Mouse (Mus musculus) midbrain, embryonic 13.5 days (tissue): ENCODE results near the gene Lipe. TPM values are rescaled to one million over a fixed set of nuclear protein-coding genes. Genes with fewer than 3 reads are reported as not detected.

Source experiments
- ATAC-seq: fragments of 200-750 bp; cut with Nextera tagmentation; 2 replicates; pipeline ENCODE4 v1.8.0; 2017; ENCODE audit warnings: mild to moderate bottlenecking, moderate TSS enrichment, moderate library complexity
- H3K27ac ChIP-seq: fragments of 300-500 bp; sonication (generic); 2 replicates; pipeline ENCODE4 v1.5.1; 2015; ENCODE audit warnings: inconsistent platforms, mild to moderate bottlenecking, moderate library complexity
- H3K27me3 ChIP-seq: fragments of 300-500 bp; sonication (generic); 2 replicates; pipeline ENCODE4 v1.6.1; 2015; ENCODE audit warnings: mild to moderate bottlenecking, inconsistent platforms
- H3K36me3 ChIP-seq: fragments of 300-500 bp; sonication (generic); 2 replicates; pipeline ENCODE4 v1.6.1; 2015; ENCODE audit warnings: mild to moderate bottlenecking, inconsistent platforms
- H3K4me1 ChIP-seq: fragments of 300-500 bp; sonication (generic); replicated peaks from 2 replicates; pipeline ENCODE4 v1.6.1; 2015; ENCODE audit warnings: inconsistent platforms
- H3K4me2 ChIP-seq: fragments of 300-500 bp; sonication (generic); replicated peaks from 2 replicates; pipeline ENCODE4 v1.6.1; 2015; ENCODE audit warnings: moderate library complexity, mild to moderate bottlenecking, inconsistent platforms
- H3K4me3 ChIP-seq: fragments of 300-500 bp; sonication (generic); replicated peaks from 2 replicates; pipeline ENCODE4 v1.5.1; 2015; ENCODE audit warnings: mild to moderate bottlenecking, inconsistent platforms
- H3K9ac ChIP-seq: fragments of 300-500 bp; sonication (generic); replicated peaks from 2 replicates; pipeline ENCODE4 v1.6.1; 2015; ENCODE audit warnings: mild to moderate bottlenecking, inconsistent platforms
- H3K9me3 ChIP-seq: fragments of 300-500 bp; sonication (generic); 2 replicates; pipeline ENCODE4 v1.6.1; 2016; ENCODE audit warnings: mild to moderate bottlenecking, inconsistent platforms
- WGBS: fragments of 180-500 bp; shearing (Covaris S2); methylation state at CpG from one replicate; pipeline ENCODE4 v1.1.7; 2015; 5-methylcytosine and 5-hydroxymethylcytosine counted together
- polyA plus RNA-seq: library from polyadenylated mRNA; unstranded; fragments of >200 nt; fragmentation: Nextera tagmentation; extraction: Ambion mirVana; gene quantifications from 2 replicates; pipeline ENCODE4 v1.2.1, GENCODE M21; 2015

Gene Lipe
- polyA plus RNA-seq, 1 experiment from 2014 or later = 9.9 TPM

DNA sequence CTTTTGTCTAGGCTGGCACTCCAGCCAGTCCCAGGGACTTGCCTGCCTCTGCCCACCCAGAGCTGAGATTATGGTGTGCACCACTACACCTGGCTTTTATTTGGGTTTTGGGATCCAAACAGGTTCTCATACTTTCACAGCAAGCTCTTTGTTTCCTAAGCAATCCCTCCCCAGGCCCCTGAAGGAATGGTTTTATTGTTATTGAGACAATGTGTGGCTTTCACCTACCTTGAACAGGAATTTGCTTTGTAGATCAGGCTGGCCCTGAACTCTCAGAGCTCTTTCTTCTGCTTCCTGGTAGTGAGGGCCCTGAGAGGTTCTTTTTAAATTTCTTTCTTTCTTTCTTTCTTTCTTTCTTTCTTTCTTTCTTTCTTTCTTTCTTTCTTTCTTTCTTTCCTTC, 16.0 kb downstream of the Lipe start:
- H3K36me3 ChIP-seq = peaks cover 68% of the 10 kb centered on the region
- H3K27me3 ChIP-seq = peaks cover 11% of the 10 kb centered on the region
- no peak overlapping the region for H3K27ac ChIP-seq

DNA sequence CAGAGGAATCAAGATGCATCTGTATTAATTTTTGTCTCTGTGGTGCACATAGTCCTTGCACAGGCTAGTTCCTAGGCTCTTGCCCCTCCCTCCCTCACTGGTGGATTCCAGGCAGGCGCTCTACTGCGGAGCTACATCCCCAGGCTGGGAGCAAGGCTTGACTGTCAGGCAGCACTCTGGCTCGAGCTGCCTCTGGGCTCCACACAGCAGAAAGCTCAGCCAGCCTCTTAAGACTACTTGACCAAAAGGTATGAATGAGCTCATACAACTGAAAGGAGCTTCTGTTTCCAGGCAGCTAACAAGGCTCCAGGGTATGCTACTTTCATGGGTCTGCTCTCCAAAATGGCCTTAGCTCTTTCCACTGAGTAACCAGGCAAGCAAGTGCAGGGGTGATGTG, 17.2 kb downstream of the Lipe start:
- Histone ChIP-seq H3K4me1 (peaks cover 20% of the 10 kb centered on the region), H3K4me2 (no peak overlapping the region), H3K36me3 (peaks cover 56% of the 10 kb centered on the region), H3K9me3 (no peaks in the 10 kb centered on the region), H3K27me3 (peaks cover 14% of the 10 kb centered on the region), H3K4me3 (no peak overlapping the region), H3K9ac (no peak overlapping the region), H3K27ac (no peak overlapping the region)
- no peak for ATAC-seq
- 18% methylated on average over 3 of the region's 3 CpGs for WGBS

More for the DNA sequence above, 16.0 kb downstream of the Lipe start:
- no peak for ATAC-seq
- peaks cover 13% of the 10 kb centered on the region for H3K4me1 ChIP-seq
- no peak overlapping the region for H3K9ac ChIP-seq
- no peaks in the 10 kb centered on the region for H3K9me3 ChIP-seq
- no peak overlapping the region for H3K4me2 ChIP-seq
- H3K4me3 ChIP-seq = no peak overlapping the region

DNA sequence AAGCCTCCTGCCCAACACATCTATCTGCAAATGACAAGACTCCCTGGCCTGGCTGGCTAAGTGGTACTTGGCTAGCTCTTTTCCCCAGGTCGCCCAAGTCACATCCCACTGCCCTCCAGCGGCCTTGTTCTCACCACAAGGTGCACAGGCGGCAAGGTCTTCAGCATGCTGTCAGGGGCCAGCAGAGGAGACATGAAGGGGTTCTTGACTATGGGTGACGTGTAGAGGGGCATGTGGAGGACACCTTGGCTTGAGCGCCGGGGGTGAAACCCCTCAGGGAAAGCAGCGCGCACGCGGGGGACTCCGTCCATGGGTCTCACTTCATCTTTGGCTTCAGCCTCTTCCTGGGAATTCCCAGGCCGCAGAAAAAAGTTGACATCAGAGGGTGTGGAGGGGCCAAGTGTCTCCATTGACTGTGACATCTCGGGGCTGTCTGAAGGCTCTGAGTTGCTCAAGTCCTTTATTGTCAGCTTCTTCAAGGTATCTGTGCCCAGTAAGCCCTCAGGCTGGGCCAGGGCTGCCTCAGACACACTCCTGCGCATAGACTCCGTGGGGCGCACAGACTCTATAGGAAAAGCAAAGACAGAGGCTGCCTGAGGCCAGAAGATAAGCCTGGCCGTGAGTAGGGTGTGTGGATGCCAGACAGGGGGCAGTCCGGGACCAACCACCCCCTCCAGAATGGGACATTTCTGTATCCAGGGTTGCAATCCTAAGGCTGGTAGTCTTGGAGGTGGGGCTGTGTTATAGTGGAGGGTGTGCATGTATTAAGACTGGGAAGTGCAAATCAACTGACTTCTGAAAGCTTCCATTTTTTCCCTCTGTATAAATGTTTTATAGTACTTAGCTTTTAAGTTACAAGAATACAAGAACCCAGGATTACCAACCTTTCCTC, 17.9 kb downstream of the Lipe start:
- H3K4me3 ChIP-seq = peak overlapping the region; percentile 34; the same call in 1 of the 2 replicates
- no peaks in the 10 kb centered on the region for H3K9me3 ChIP-seq
- H3K36me3 ChIP-seq = peaks cover 49% of the 10 kb centered on the region
- peaks cover 14% of the 10 kb centered on the region for H3K27me3 ChIP-seq
- H3K4me2 ChIP-seq = peak overlapping the region; percentile 65
- no peak overlapping the region for H3K27ac ChIP-seq
- peaks cover 20% of the 10 kb centered on the region for H3K4me1 ChIP-seq
- ATAC-seq = 0 out of 2 replicates have a peak, but pooled peaks have one; percentile 2
- WGBS = 57% methylated on average over 18 of the region's 18 CpGs
- no peak overlapping the region for H3K9ac ChIP-seq

DNA sequence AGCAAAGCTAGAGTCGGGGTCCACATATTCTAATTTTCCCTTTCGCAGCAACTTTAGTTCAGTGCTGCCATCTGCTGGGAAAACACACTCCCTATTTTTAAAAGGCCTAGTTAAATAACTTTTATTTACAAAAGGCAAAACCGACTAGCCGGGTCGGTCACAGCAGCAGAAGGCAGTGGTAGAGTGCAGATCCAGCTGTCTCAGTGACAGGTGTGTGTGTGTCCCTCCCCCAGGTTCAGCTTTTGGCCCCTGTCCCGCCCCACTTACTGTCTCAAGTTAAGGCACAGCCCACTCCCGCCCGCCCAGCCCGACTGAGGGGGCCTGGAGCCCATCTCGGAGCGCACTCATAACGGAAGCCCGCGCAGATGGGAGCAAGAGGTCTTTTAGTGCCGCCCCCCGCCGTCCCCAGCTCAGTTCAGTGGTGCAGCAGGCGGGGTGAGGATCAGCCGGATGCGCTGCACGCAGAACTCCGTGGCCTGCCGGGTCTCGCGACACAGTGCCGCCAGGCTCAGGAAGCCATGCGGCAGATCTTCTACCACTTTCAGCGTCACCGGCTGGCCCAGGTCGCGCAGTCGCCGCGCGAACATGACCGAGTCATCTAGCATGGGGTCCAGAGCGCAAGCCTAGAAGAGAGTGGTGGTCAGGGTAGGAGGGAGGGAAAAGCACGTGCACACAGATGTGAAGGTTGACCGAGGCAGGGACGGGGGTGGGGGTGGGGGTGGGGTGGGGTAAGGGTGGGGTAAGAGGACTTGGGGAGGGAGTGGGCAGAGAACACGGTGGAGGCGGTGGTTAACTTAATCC, 18.8 kb downstream of the Lipe start:
- Histone ChIP-seq H3K27ac (no peak overlapping the region), H3K9ac (peak overlapping the region; percentile 66)
- 1% methylated on average over 42 of the region's 42 CpGs for WGBS

DNA sequence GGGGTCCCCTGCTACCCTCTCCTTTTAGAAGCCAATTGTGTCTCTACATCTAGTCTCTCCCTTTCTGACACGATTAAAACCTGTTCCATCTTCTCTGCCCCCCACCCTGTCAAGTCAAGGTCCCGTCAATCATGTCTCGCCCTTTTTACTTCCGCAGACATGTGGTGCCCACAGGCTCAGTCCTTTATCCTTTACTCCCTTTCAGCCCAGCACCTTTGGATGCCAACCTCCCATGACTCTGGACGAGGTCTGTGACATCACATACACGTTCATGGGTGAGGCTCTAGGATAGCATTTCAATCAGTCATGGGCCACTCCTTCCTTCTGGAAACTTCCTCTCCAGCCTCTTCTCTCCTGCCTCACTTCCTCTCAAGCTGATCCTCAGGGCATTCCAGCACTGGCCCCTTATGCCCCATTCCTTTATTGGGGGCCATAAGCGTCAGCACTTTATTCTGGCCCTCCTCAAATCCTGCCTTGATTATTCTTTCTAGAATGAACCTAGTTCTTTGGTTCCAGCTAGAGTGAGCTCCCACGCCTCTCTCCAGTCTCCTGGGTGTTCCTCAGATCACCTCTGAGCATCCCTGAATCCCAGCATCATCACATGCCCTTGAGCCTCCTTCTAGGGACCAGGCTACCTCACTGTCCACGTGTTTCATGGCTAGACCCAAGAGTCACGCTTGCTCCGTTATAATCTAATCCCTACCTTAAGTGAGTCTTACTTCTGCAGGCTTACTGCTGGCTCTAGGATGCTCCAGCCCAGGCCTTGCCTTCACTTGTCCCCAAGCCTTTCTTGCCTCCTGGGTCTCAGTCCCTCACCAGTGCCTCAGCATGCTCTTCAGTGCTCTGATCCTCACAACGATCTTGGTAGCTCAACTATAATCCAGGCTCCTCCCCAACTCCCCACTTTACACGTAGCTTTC, 20.1 kb downstream of the Lipe start:
- no peak for ATAC-seq
- WGBS = 82% methylated on average over 13 of the region's 13 CpGs

More for the DNA sequence above, 18.8 kb downstream of the Lipe start:
- Histone ChIP-seq H3K4me2 (peak overlapping the region; percentile 65), H3K9me3 (no peaks in the 10 kb centered on the region), H3K27me3 (peaks cover 17% of the 10 kb centered on the region), H3K36me3 (peaks cover 40% of the 10 kb centered on the region), H3K4me1 (peaks cover 20% of the 10 kb centered on the region), H3K4me3 (peak overlapping the region; percentile 34)
- ATAC-seq = peak; percentile 66

DNA sequence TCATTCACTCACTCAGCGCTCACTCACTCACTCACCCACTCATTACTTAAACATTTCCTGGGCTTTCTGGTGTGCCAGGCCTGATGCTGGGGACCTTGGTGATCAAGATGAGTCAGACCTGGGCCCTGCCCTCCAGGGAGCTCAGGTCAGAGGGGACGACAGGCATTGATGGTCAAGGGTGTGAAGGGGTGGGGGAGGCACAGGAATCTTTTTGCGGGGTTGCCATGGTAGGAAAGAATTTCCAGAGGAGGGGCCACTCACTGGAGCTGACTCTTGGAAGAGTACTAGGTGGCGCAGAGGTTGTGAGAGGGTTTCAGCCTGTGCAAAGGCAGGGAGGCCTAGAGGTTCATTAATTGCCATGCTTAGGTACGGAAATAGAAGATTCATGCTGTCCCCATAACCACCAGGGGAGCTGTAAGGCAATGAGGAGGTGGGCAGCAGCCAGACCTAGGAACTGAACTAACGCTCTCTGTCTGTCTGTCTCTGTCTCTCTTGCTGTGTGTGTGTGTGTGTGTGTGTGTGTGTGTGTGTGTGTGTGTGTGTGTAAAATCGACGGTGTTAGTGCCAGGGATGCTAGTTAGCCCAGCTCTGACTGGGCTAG, 21.3 kb downstream of the Lipe start:
- peak overlapping the region; percentile 31 for H3K4me3 ChIP-seq

More for the DNA sequence above, 20.1 kb downstream of the Lipe start:
- no peak overlapping the region for H3K27ac ChIP-seq
- H3K9me3 ChIP-seq = no peaks in the 10 kb centered on the region
- H3K9ac ChIP-seq = no peak overlapping the region
- no peak overlapping the region for H3K4me3 ChIP-seq
- H3K27me3 ChIP-seq = peaks cover 20% of the 10 kb centered on the region
- H3K36me3 ChIP-seq = peaks cover 27% of the 10 kb centered on the region
- H3K4me1 ChIP-seq = peaks cover 25% of the 10 kb centered on the region
- no peak overlapping the region for H3K4me2 ChIP-seq

DNA sequence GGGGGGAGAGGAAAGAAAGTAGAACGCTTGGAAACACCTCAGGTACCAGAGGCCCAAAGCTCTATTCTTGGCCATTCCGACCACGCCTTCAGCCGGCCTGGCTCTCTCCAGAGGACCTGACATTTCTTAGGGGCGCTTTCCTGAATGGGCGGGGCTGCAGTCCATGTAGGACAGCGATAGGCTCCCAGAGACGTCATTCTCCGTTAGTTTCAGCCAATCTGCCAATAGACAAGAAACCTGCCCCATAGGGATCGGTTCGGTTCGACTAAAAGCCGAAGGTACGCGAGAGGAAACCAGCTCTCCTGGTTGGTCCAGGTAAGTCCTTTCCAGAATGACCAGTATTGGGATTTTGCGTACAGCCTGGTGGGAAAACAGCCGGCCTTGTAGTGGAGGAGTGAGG, 22.0 kb downstream of the Lipe start:
- H3K4me2 ChIP-seq = peak overlapping the region; percentile 46
- 4% methylated on average over 17 of the region's 17 CpGs for WGBS
- peaks cover 11% of the 10 kb centered on the region; the same call in 1 of the 2 replicates for H3K36me3 ChIP-seq
- peak overlapping the region; percentile 31 for H3K4me3 ChIP-seq
- H3K4me1 ChIP-seq = peaks cover 25% of the 10 kb centered on the region
- no peak overlapping the region for H3K27ac ChIP-seq
- H3K27me3 ChIP-seq = peaks cover 20% of the 10 kb centered on the region
- no peaks in the 10 kb centered on the region for H3K9me3 ChIP-seq
- no peak overlapping the region; the same call in 1 of the 2 replicates for H3K9ac ChIP-seq
- ATAC-seq = peak; percentile 59

More for the DNA sequence above, 21.3 kb downstream of the Lipe start:
- Histone ChIP-seq H3K9ac (no peak overlapping the region), H3K9me3 (no peaks in the 10 kb centered on the region), H3K4me1 (peaks cover 25% of the 10 kb centered on the region), H3K27me3 (peaks cover 20% of the 10 kb centered on the region), H3K27ac (no peak overlapping the region), H3K36me3 (peaks cover 16% of the 10 kb centered on the region), H3K4me2 (peak overlapping the region; percentile 46)
- ATAC-seq = no peak
- WGBS = 41% methylated on average over 6 of the region's 8 CpGs

DNA sequence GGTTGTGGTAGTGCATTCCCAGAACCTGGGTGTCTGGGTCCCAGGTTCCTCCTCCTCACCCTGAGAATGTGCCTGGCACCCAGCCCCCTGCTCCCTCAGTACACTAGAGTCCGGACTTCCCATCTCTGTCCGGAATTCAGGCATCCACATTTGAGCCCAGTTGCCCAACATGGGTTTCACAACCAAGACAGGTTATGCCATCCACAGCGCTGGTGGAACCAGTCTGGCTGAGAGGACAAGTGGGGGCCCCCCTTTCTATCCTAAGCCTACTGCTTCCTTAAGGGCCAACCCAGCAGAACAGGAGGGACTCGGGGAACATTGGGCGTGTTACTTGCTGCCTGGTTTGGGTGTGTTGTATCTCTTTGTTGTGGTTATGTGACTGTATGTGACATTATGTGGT, 26.1 kb downstream of the Lipe start:
- Histone ChIP-seq H3K27ac (no peak overlapping the region), H3K4me1 (peaks cover 17% of the 10 kb centered on the region), H3K36me3 (no peaks in the 10 kb centered on the region), H3K4me3 (no peak overlapping the region), H3K4me2 (no peak overlapping the region), H3K27me3 (peaks cover 41% of the 10 kb centered on the region), H3K9ac (no peak overlapping the region), H3K9me3 (no peaks in the 10 kb centered on the region)
- no peak for ATAC-seq
- 93% methylated on average over 5 of the region's 5 CpGs for WGBS

DNA sequence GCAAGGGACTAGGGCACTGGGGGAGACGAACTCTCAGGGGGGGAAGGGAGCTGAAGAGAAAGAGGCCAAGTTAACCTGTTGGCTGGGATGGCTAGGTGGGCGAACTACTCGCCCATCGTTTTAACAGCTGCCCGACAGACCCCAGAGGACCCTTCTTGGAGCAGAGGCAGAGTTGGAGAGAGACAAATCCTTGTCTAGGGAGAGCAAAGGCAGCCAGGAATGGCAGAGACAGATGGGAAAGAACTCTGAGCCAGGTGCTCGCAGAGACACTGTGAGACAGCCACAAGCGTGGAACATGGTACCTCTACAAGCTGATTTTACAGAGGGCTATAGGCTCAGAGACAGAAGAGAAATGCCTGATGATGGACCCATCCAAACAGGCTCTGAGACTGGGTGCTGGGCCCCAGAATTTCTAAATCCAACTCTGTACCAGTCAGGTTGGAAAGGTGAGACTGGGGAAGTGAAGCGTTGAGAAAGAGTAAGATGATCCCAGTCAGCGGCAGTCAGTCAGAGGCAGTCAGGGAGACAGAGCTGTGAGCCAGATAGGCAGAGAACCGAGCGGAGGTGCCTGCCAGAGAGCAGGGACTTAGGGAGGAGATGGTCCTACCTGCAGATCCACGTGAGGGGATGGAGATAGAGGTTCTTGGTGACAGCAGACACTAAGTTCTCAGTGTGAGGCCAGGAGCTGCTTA, 29.3 kb downstream of the Lipe start, which contains the start of gene Cnfn:
Cnfn (minus strand) TSS at position 667 of the 692 bp plus-strand sequence.
- ATAC-seq = no peak
- peaks cover 45% of the 10 kb centered on the region for H3K27me3 ChIP-seq
- no peak within 1 kb of the TSS for H3K9ac ChIP-seq
- no peaks in the 10 kb centered on the region for H3K9me3 ChIP-seq
- no peak within 1 kb of the TSS for H3K4me3 ChIP-seq
- H3K36me3 ChIP-seq = peaks cover 5% of the 10 kb centered on the region
- peaks cover 29% of the 10 kb centered on the region for H3K4me1 ChIP-seq
- WGBS = 50% methylated on average over 12 of the region's 12 CpGs
- no peak within 1 kb of the TSS for H3K4me2 ChIP-seq
- H3K27ac ChIP-seq = no peak within 1 kb of the TSS

DNA sequence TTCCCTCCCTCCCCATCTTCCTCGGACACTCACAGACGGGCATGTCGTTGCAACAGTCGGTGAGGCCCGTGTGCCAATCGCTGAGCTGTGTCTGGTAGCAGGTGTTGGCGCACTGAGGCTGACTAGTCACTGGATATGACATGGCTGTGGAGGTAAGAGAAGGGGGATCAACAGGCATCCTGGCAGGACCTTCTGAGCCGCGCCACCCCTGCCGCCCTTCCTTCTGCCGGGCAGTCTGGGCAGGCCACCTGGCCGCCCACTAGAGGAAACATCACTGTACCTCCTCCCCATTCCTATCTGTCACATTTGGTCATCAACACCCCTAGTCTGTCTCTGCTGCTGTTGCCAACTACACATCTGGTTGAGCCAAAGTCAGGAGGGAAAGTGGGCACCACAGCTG, 30.2 kb downstream of the Lipe start:
- H3K9me3 ChIP-seq = no peaks in the 10 kb centered on the region
- H3K27me3 ChIP-seq = peaks cover 45% of the 10 kb centered on the region
- peaks cover 14% of the 10 kb centered on the region for H3K36me3 ChIP-seq
- peaks cover 27% of the 10 kb centered on the region for H3K4me1 ChIP-seq
- WGBS = 24% methylated on average over 12 of the region's 12 CpGs
- no peak overlapping the region for H3K4me2 ChIP-seq
- ATAC-seq = no peak
- no peak overlapping the region for H3K9ac ChIP-seq
- H3K27ac ChIP-seq = no peak overlapping the region
- no peak overlapping the region for H3K4me3 ChIP-seq
